Mouse (Mus musculus): ENCODE results near the gene Olfr539. TPM values are rescaled to one million over a fixed set of nuclear protein-coding genes. Genes with fewer than 3 reads are reported as not detected.
"Not testable (repeated sequence)": the region's sequence is repeated elsewhere in the genome, so short reads cannot be mapped to it uniquely, and the experiment has no call there.

Olfr539 gene
- not detected in 2 replicates for polyA plus RNA-seq (2015; fragmentation: Nextera tagmentation; extraction: Ambion mirVana)

DNA sequence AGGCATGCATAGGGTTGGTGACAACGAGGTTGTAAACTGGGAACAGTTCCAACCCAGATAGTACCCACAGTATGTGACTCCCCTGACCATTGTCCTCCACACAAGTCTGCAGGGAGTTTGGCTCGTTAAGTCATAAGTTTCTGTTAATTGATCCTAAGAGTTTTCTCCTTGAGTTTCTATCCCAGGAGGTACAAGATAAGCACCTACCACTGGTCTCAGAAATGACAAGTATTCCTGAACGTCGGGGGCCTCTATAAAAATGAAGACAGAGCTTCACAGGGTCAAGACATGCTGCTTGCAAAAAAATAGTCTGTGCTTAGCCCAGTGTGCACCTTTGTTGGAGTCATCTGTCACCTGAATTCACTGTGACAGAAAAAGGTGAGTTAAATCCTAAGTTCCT is at the start of gene Olfr539:
Gene Olfr539, plus strand, starts transcription at position 301 of the 400 bp plus-strand sequence.
- H3K4me1 ChIP-seq (replicated peaks) = no peaks in the 10 kb centered on the region
- no peaks in the 10 kb centered on the region for H3K27me3 ChIP-seq
- 85% methylated on average over 4 of the region's 4 CpGs for WGBS
- no peaks in the 10 kb centered on the region for H3K36me3 ChIP-seq
- H3K4me2 ChIP-seq = no peak within 1 kb of the TSS
- no peaks in the 10 kb centered on the region for H3K9me3 ChIP-seq
- no peak for ATAC-seq (ENCODE audit: low FRiP score)
- H3K4me3 ChIP-seq = no peak within 1 kb of the TSS
- no peak within 1 kb of the TSS for H3K27ac ChIP-seq
- H3K9ac ChIP-seq = no peak within 1 kb of the TSS

GRCm38 (mm10) chr7:140628670-140629069 is 31.1 kb upstream of the Olfr539 start, which contains the start of gene Olfr61:
Gene Olfr61, plus strand, starts transcription at chr7:140628970.
- not testable (repeated sequence) for H3K36me3 ChIP-seq; H3K27me3 ChIP-seq; H3K4me1 ChIP-seq (replicated peaks); ATAC-seq (ENCODE audit: low FRiP score); H3K4me3 ChIP-seq; H3K9me3 ChIP-seq; H3K27ac ChIP-seq; H3K4me2 ChIP-seq; H3K9ac ChIP-seq
- 89% methylated on average over 3 of the region's 3 CpGs for WGBS

- no peaks in the 10 kb centered on the region for H3K27me3 ChIP-seq
- WGBS = 88% methylated on average over 1 of the region's 1 CpGs
- ATAC-seq (ENCODE audit: low FRiP score) = no peak
- no peak overlapping the region for H3K27ac ChIP-seq
- H3K4me2 ChIP-seq = no peak overlapping the region
- no peak overlapping the region for H3K9ac ChIP-seq
- no peaks in the 10 kb centered on the region for H3K9me3 ChIP-seq
- no peaks in the 10 kb centered on the region for H3K36me3 ChIP-seq
- H3K4me3 ChIP-seq = no peak overlapping the region
- H3K4me1 ChIP-seq (replicated peaks) = no peaks in the 10 kb centered on the region
Measured at GRCm38 (mm10) chr7:140630559-140630958, 29.2 kb upstream of the Olfr539 start.

- WGBS = 96% methylated on average over 1 of the region's 1 CpGs
- ATAC-seq (ENCODE audit: low FRiP score) = no peak
- H3K36me3 ChIP-seq = no peaks in the 10 kb centered on the region
Measured at GRCm38 (mm10) chr7:140646152-140646551, 13.6 kb upstream of the Olfr539 start, which contains the start of gene Olfr53. Gene Olfr53, plus strand, starts transcription at chr7:140646452.

GRCm38 (mm10) chr7:140670693-140671092 is 11.0 kb downstream of the Olfr539 start:
- H3K9me3 ChIP-seq = peaks cover 13% of the 10 kb centered on the region; the same call in 1 of the 2 replicates
- 86% methylated on average over 3 of the region's 3 CpGs for WGBS
- not testable (repeated sequence) for H3K4me1 ChIP-seq (replicated peaks); H3K9ac ChIP-seq; H3K27me3 ChIP-seq; H3K36me3 ChIP-seq; ATAC-seq (ENCODE audit: low FRiP score); H3K4me3 ChIP-seq; H3K27ac ChIP-seq; H3K4me2 ChIP-seq

More at GRCm38 (mm10) chr7:140646152-140646551, 13.6 kb upstream of the Olfr539 start, which contains the start of gene Olfr53:
- Histone ChIP-seq H3K4me3 (no peak within 1 kb of the TSS), H3K4me2 (no peak within 1 kb of the TSS), H3K9ac (no peak within 1 kb of the TSS), H3K4me1 (replicated peaks) (no peaks in the 10 kb centered on the region), H3K27me3 (no peaks in the 10 kb centered on the region), H3K9me3 (peaks cover 4% of the 10 kb centered on the region; the same call in 1 of the 2 replicates), H3K27ac (no peak within 1 kb of the TSS)

DNA sequence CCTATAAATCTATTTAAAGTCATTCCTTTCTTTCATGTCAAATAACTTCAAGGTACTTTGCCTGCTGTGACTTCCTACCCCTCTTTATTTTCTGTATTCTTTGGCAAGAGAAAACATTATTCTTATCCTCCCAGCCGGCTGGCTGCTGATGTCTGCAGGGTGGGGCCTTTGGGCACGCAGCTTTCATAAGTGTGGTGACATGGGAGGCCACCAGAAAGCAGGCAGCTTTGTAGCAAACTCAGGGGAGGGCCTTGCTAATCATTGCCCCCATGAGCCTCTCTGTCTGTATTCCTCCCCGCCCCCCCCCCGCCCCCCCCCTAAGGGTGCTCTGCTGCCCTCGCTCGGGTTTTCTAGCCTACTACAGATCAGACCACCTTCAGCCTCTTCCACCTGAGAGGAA is 16.1 kb downstream of the Olfr539 start:
- Histone ChIP-seq H3K4me2 (peak overlapping the region; percentile 34), H3K9ac (no peak overlapping the region; the same call in 1 of the 2 replicates), H3K36me3 (no peaks in the 10 kb centered on the region), H3K9me3 (peaks cover 18% of the 10 kb centered on the region; the same call in 1 of the 2 replicates), H3K4me3 (peak overlapping the region; percentile 8; the same call in 1 of the 2 replicates), H3K4me1 (replicated peaks) (peaks cover 3% of the 10 kb centered on the region), H3K27ac (no peak overlapping the region), H3K27me3 (no peaks in the 10 kb centered on the region)
- ATAC-seq (ENCODE audit: low FRiP score) = no peak
- WGBS = 2% methylated on average over 4 of the region's 6 CpGs

DNA sequence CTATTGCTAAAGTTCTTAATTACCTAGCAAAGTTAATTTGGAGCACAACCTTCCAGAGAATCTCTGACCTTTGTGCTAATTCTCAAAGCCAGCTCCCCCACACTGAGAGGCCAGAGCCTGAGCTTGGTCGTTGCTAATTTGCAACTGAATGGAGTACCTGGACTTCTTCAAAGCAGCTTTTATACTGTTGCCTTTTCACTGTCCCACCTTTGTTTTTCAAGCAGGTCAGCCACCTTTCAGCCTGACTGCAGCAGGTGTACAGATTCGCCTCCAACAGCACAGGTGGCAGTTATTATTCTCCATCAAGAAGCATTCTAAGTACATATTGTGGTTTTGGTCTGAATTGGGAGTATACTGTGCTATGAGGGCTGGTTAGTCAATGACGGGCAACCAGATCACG is 19.9 kb downstream of the Olfr539 start:
- H3K9me3 ChIP-seq; H3K4me3 ChIP-seq; ATAC-seq (ENCODE audit: low FRiP score); H3K27ac ChIP-seq; H3K4me1 ChIP-seq (replicated peaks); H3K27me3 ChIP-seq; H3K36me3 ChIP-seq; H3K9ac ChIP-seq; H3K4me2 ChIP-seq: not testable (repeated sequence)
- WGBS = 68% methylated on average over 4 of the region's 4 CpGs

GRCm38 (mm10) chr7:140681651-140682050 is 21.9 kb downstream of the Olfr539 start, which contains the start of gene Olfr45:
Gene Olfr45, plus strand, starts transcription at chr7:140681951.
- Histone ChIP-seq H3K9ac (no peak within 1 kb of the TSS), H3K27me3 (no peaks in the 10 kb centered on the region), H3K4me1 (replicated peaks) (no peaks in the 10 kb centered on the region), H3K4me2 (no peak within 1 kb of the TSS), H3K36me3 (no peaks in the 10 kb centered on the region), H3K9me3 (peaks cover 5% of the 10 kb centered on the region; the same call in 1 of the 2 replicates), H3K27ac (no peak within 1 kb of the TSS), H3K4me3 (no peak within 1 kb of the TSS)
- ATAC-seq (ENCODE audit: low FRiP score) = no peak
- WGBS = 91% methylated on average over 1 of the region's 1 CpGs

- H3K36me3 ChIP-seq = no peaks in the 10 kb centered on the region
- no peak within 1 kb of the TSS for H3K9ac ChIP-seq
- H3K27me3 ChIP-seq = no peaks in the 10 kb centered on the region
- H3K4me3 ChIP-seq = no peak within 1 kb of the TSS
- ATAC-seq (ENCODE audit: low FRiP score) = no peak
- no peak within 1 kb of the TSS for H3K27ac ChIP-seq
- H3K4me1 ChIP-seq (replicated peaks) = no peaks in the 10 kb centered on the region
- H3K9me3 ChIP-seq = no peaks in the 10 kb centered on the region
- H3K4me2 ChIP-seq = no peak within 1 kb of the TSS
Measured at GRCm38 (mm10) chr7:140696967-140697366, 37.2 kb downstream of the Olfr539 start, which contains the start of gene Olfr541. Gene Olfr541, plus strand, starts transcription at chr7:140697267.

- H3K27me3 ChIP-seq = no peaks in the 10 kb centered on the region
- no peaks in the 10 kb centered on the region for H3K36me3 ChIP-seq
- H3K4me3 ChIP-seq = no peak overlapping the region
- WGBS = 18% methylated on average over 2 of the region's 2 CpGs
- no peaks in the 10 kb centered on the region for H3K9me3 ChIP-seq
- ATAC-seq (ENCODE audit: low FRiP score) = 0 out of 2 replicates have a peak, but pooled peaks have one; percentile 46
- no peak overlapping the region for H3K4me2 ChIP-seq
- no peak overlapping the region for H3K27ac ChIP-seq
- no peak overlapping the region for H3K9ac ChIP-seq
- H3K4me1 ChIP-seq (replicated peaks) = no peaks in the 10 kb centered on the region
Measured at GRCm38 (mm10) chr7:140706348-140706747, 46.6 kb downstream of the Olfr539 start.

GRCm38 (mm10) chr7:140707536-140708284 is 48.0 kb downstream of the Olfr539 start:
- Histone ChIP-seq H3K9me3 (no peaks in the 10 kb centered on the region), H3K27me3 (no peaks in the 10 kb centered on the region), H3K9ac (no peak overlapping the region), H3K36me3 (no peaks in the 10 kb centered on the region), H3K4me3 (no peak overlapping the region), H3K4me2 (no peak overlapping the region), H3K4me1 (replicated peaks) (no peaks in the 10 kb centered on the region), H3K27ac (no peak overlapping the region)
- ATAC-seq (ENCODE audit: low FRiP score) = no peak
- 86% methylated on average over 6 of the region's 6 CpGs for WGBS

GRCm38 (mm10) chr7:140717155-140718055 is 57.7 kb downstream of the Olfr539 start:
- H3K4me2 ChIP-seq = no peak overlapping the region
- no peaks in the 10 kb centered on the region for H3K4me1 ChIP-seq (replicated peaks)
- H3K27me3 ChIP-seq = no peaks in the 10 kb centered on the region
- H3K9me3 ChIP-seq = no peaks in the 10 kb centered on the region
- H3K9ac ChIP-seq = no peak overlapping the region
- no peak overlapping the region for H3K27ac ChIP-seq
- ATAC-seq (ENCODE audit: low FRiP score) = no peak
- whole genome bisulfite sequencing = 83% methylated on average over 7 of the region's 7 CpGs
- H3K4me3 ChIP-seq = no peak overlapping the region
- H3K36me3 ChIP-seq = no peaks in the 10 kb centered on the region

Data from hindbrain, embryonic 13.5 days (tissue).